ENCODE assay signal across 9 mouse cellular contexts in the genomic region with DNA sequence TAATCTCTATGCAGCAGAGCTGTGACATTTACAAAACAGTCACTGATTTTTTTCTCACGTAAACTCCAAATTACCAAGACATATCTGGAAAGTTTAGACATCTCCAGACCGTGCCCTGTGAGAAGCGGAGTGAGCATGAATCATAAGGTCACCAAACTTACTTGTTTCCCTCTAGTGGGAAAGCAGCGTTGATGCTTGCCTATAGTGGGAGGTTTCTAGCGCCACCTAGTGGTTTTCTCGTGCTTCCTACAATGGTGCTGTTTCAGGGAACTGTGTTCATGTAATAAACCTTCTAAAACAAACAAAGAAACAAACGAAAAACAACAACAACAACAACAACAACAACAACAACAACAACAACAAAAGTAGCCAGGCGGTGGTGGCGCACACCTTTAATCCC. TPM values are rescaled to one million over a fixed set of nuclear protein-coding genes. Genes with fewer than 3 reads are reported as not detected.
A peak's percentile ranks its signal among the peaks of the same experiment; 100 is the strongest.
DNase-seq lines count a peak whose midpoint lies in the region; TF ChIP-seq lines count a peak whose summit lies in the region.
"Had no signal": no experiment of that assay in that cellular context is flagged by ENCODE, and none has a peak within 500 bp of the region (broad histone marks: within the 10 kb centered on the region; RNA-seq: fewer than 3 reads in every experiment).

No protein-coding gene starts in this region.

- WGBS in lung, adult 2 months, result 7% methylated on average over 9 of the region's 9 CpGs

- no peaks in the 10 kb centered on the region for H3K4me1 ChIP-seq in embryonic fibroblast, embryonic 13.5 days (ENCODE audit: control insufficient read depth, insufficient read depth, low read length)
- H3K4me1 ChIP-seq in lung, adult 2 months (ENCODE audit: control insufficient read depth, insufficient read depth, low read length), result no peaks in the 10 kb centered on the region

- intact Hi-C loops in heart, postnatal 14 days (cut with DNase I), result loop anchor here (1.0 to 5.0 kb wide), 2 partner anchors 293 to 393 kb away; a partner anchor contains a TSS

- peak; percentile 35 to 54 for DNase-seq in CD8-positive naive resting alpha-beta T cell, adult 2 months (ENCODE audit: low read depth in 2 of 2, low spot score in 2 of 2)
- peak; percentile 23 for DNase-seq in adrenal gland, postnatal 25 days
- DNase-seq in heart, postnatal 14 days, result peak; percentile 35 to 76
- peak; percentile 62 to 70 for DNase-seq in kidney, postnatal 4 days
- DNase-seq in lung, adult 2 months, result peak; percentile 24
- peak; percentile 69 for DNase-seq in retina, adult 2 months (ENCODE audit: low read depth, low spot score)
- peak; percentile 50 for DNase-seq in thymus, postnatal 25 days

- H3K4me3 ChIP-seq in embryonic fibroblast, embryonic 13.5 days (ENCODE audit: insufficient read depth, low read length), result no peak overlapping the region
- H3K4me3 ChIP-seq in lung, adult 2 months (replicated peaks; ENCODE audit: extremely low read depth, low read depth, low read length), result no peak overlapping the region

- no peak for TF ChIP-seq POLR2A in embryonic fibroblast, embryonic 13.5 days (IDR thresholded peaks at IDR 0.05; ENCODE audit: low read depth, low read length)
- TF ChIP-seq POLR2A in lung, adult 2 months (IDR thresholded peaks at IDR 0.05; ENCODE audit: borderline replicate concordance, extremely low read depth, low read depth, low read length), result no peak

- peak; percentile 49; the same call in 1 of the 2 replicates for TF ChIP-seq CTCF in embryonic fibroblast, embryonic 13.5 days (IDR thresholded peaks at IDR 0.05; ENCODE audit: borderline replicate concordance, insufficient read depth, low read length)
- peak; percentile 71; the same call in 1 of the 2 replicates for TF ChIP-seq CTCF in lung, adult 2 months (IDR thresholded peaks at IDR 0.05; ENCODE audit: insufficient read depth, low read length)

- no peak overlapping the region for H3K27ac ChIP-seq in embryonic fibroblast, embryonic 13.5 days (ENCODE audit: insufficient read depth, low read length)

RNA-seq across cellular contexts. Expression of a gene that starts 22.4 kb away (rescaled TPM):
- total RNA-seq in adrenal gland, postnatal 25 days (2021), result 1,366 and 2,446 TPM in 2 replicates
- polyA plus RNA-seq in embryonic fibroblast, embryonic 13.5 days (2011; ENCODE audit: insufficient read length, low read depth, missing spikeins), result not detected in 2 replicates
- total RNA-seq in heart, postnatal 14 days (2021), result under 1 TPM in 1 of 2 experiments, not detected in 1; 0.29 TPM
- polyA plus RNA-seq in lung, adult 2 months (2012; rRNA removed), result not detected in 2 replicates

RNA-seq across cellular contexts. Expression of a gene that starts 40.8 kb away (rescaled TPM):
- total RNA-seq in adrenal gland, postnatal 25 days (2021), result 0.49 TPM in 1 of 2 replicates, not detected in the other
- polyA plus RNA-seq in embryonic fibroblast, embryonic 13.5 days (2011; ENCODE audit: insufficient read length, low read depth, missing spikeins), result not detected in 2 replicates
- total RNA-seq in heart, postnatal 14 days (2021), result not detected
- not detected in 2 replicates for polyA plus RNA-seq in lung, adult 2 months (2012; rRNA removed)
- total RNA-seq: left cerebral cortex, adult 8-10 months had no signal

RNA-seq across cellular contexts. Expression of a gene that starts 53.1 kb away (rescaled TPM):
- total RNA-seq in adrenal gland, postnatal 25 days (2021), result not detected in 2 replicates
- polyA plus RNA-seq in embryonic fibroblast, embryonic 13.5 days (2011; ENCODE audit: insufficient read length, low read depth, missing spikeins), result not detected in 2 replicates
- total RNA-seq in heart, postnatal 14 days (2021), result not detected
- not detected in 2 replicates for polyA plus RNA-seq in lung, adult 2 months (2012; rRNA removed)
- total RNA-seq: left cerebral cortex, adult 8-10 months had no signal

RNA-seq across cellular contexts. Expression of a gene that starts 53.5 kb away (rescaled TPM):
- total RNA-seq in adrenal gland, postnatal 25 days (2021), result 20.7 and 23.6 TPM in 2 replicates
- 6.5 and 8.2 TPM in 2 replicates for polyA plus RNA-seq in embryonic fibroblast, embryonic 13.5 days (2011; ENCODE audit: insufficient read length, low read depth, missing spikeins)
- 10 to 100 TPM in 1 of 2 experiments, 1 to 10 TPM in 1; 6.8 to 10.8 TPM for total RNA-seq in heart, postnatal 14 days (2021)
- polyA plus RNA-seq in lung, adult 2 months (2012; rRNA removed), result 6.9 and 10.5 TPM in 2 replicates

Comparison
In these comparisons a context has a peak if more than half of its experiments do, and no peak if none do; other contexts are left out.
1. RNA of a gene that starts 22.4 kb away (total RNA-seq): 1,366 to 2,446 TPM in adrenal gland, postnatal 25 days; 0.29 TPM in heart, postnatal 14 days; every median in the first group is over 1,000 times any median in the second.
2. Peak in every context shown above with its lines, with median percentiles within 50 percentile points of each other: DNase-seq.